Mouse (Mus musculus): ENCODE results near the gene Ufc1.
"Not testable (repeated sequence)": the region's sequence is repeated elsewhere in the genome, so short reads cannot be mapped to it uniquely, and the experiment has no call there.

The Ufc1 gene

GRCm38 (mm10) chr1:171294298-171295062 lies at the start of gene Ufc1:
Gene Ufc1, minus strand, starts transcription at chr1:171295024.
- DNase-seq (ENCODE audit: low spot score) = peak; percentile 82

GRCm38 (mm10) chr1:171343922-171344677 lies 49.3 kb upstream of the Ufc1 start:
- no peak for DNase-seq (ENCODE audit: low spot score)

GRCm38 (mm10) chr1:171342262-171343207 lies 47.7 kb upstream of the Ufc1 start:
- no peak for DNase-seq (ENCODE audit: low spot score)

GRCm38 (mm10) chr1:171330216-171330560 lies 35.4 kb upstream of the Ufc1 start:
- no peak for DNase-seq (ENCODE audit: low spot score)

GRCm38 (mm10) chr1:171329433-171330215 lies 34.8 kb upstream of the Ufc1 start:
- DNase-seq (ENCODE audit: low spot score) = peak; percentile 32

- peak; percentile 91 for DNase-seq (ENCODE audit: low spot score)
Observed at GRCm38 (mm10) chr1:171328839-171329432, 34.1 kb upstream of the Ufc1 start, which contains the start of gene Dedd. Gene Dedd, plus strand, starts transcription at chr1:171329145.

GRCm38 (mm10) chr1:171328244-171328643 lies 33.4 kb upstream of the Ufc1 start:
- no peak for DNase-seq (ENCODE audit: low spot score)

GRCm38 (mm10) chr1:171326588-171326987 lies 31.8 kb upstream of the Ufc1 start:
- not testable (repeated sequence) for DNase-seq (ENCODE audit: low spot score)

- DNase-seq (ENCODE audit: low spot score) = no peak
Observed at GRCm38 (mm10) chr1:171325571-171325970, 30.7 kb upstream of the Ufc1 start.

GRCm38 (mm10) chr1:171322012-171322411 lies 27.2 kb upstream of the Ufc1 start:
- no peak for DNase-seq (ENCODE audit: low spot score)

- peak; percentile 46 for DNase-seq (ENCODE audit: low spot score)
Observed at GRCm38 (mm10) chr1:171321415-171321814, 26.6 kb upstream of the Ufc1 start.

GRCm38 (mm10) chr1:171320151-171320550 lies 25.3 kb upstream of the Ufc1 start:
- DNase-seq (ENCODE audit: low spot score) = no peak

- no peak for DNase-seq (ENCODE audit: low spot score)
Observed at GRCm38 (mm10) chr1:171319748-171320147, 24.9 kb upstream of the Ufc1 start.

- no peak for DNase-seq (ENCODE audit: low spot score)
Observed at GRCm38 (mm10) chr1:171309321-171309720, 14.5 kb upstream of the Ufc1 start.

- DNase-seq (ENCODE audit: low spot score) = not testable (repeated sequence)
Observed at GRCm38 (mm10) chr1:171306157-171306556, 11.3 kb upstream of the Ufc1 start.

- no peak for DNase-seq (ENCODE audit: low spot score)
Observed at GRCm38 (mm10) chr1:171298226-171298625, 3.4 kb upstream of the Ufc1 start.

- no peak for DNase-seq (ENCODE audit: low spot score)
Observed at GRCm38 (mm10) chr1:171295063-171295402, 209 bp upstream of the Ufc1 start.

- DNase-seq (ENCODE audit: low spot score) = no peak
Observed at GRCm38 (mm10) chr1:171293906-171294297, 922 bp downstream of the Ufc1 start.

- no peak for DNase-seq (ENCODE audit: low spot score)
Observed at GRCm38 (mm10) chr1:171293351-171293750, 1.5 kb downstream of the Ufc1 start.

- DNase-seq (ENCODE audit: low spot score) = no peak
Observed at GRCm38 (mm10) chr1:171288328-171288727, 6.5 kb downstream of the Ufc1 start.
